Mouse (Mus musculus): ENCODE results near the gene Dnajc2. TPM values are rescaled to one million over a fixed set of nuclear protein-coding genes. Genes with fewer than 3 reads are reported as not detected.

Dnajc2 gene
- polyA plus RNA-seq, 1 experiment: 0.83 TPM

- peak overlapping the region; percentile 56 for H3K4me3 ChIP-seq (replicated peaks)
- TF ChIP-seq TAL1 (IDR thresholded peaks at IDR 0.05; ENCODE audit: low read length) (no peak), GATA1 (IDR thresholded peaks at IDR 0.05; ENCODE audit: low read length) (no peak)
- peaks cover 15% of the 10 kb centered on the region for H3K36me3 ChIP-seq (ENCODE audit: control insufficient read depth)
- peaks cover 2% of the 10 kb centered on the region; the same call in 1 of the 2 replicates for H3K27me3 ChIP-seq (ENCODE audit: control insufficient read depth)
- peaks cover 3% of the 10 kb centered on the region; the same call in 1 of the 2 replicates for H3K9me3 ChIP-seq (ENCODE audit: control insufficient read depth, low read length)
- peaks cover 22% of the 10 kb centered on the region for H3K4me1 ChIP-seq (ENCODE audit: control insufficient read depth)
Observed at GRCm38 (mm10) chr5:21735100-21735499, 50.0 kb downstream of the Dnajc2 start.

- Histone ChIP-seq H3K27me3 (ENCODE audit: control insufficient read depth) (peaks cover 2% of the 10 kb centered on the region; the same call in 1 of the 2 replicates), H3K36me3 (ENCODE audit: control insufficient read depth) (no peaks in the 10 kb centered on the region), H3K4me1 (ENCODE audit: control insufficient read depth) (peaks cover 12% of the 10 kb centered on the region), H3K9me3 (ENCODE audit: control insufficient read depth, low read length) (peaks cover 3% of the 10 kb centered on the region; the same call in 1 of the 2 replicates), H3K4me3 (replicated peaks) (no peak overlapping the region)
- TF ChIP-seq GATA1 (IDR thresholded peaks at IDR 0.05; ENCODE audit: low read length) (no peak), TAL1 (IDR thresholded peaks at IDR 0.05; ENCODE audit: low read length) (no peak)
Observed at GRCm38 (mm10) chr5:21732930-21733329, 52.1 kb downstream of the Dnajc2 start.

- H3K4me3 ChIP-seq (replicated peaks): no peak overlapping the region
- H3K4me1 ChIP-seq (ENCODE audit: control insufficient read depth): peaks cover 7% of the 10 kb centered on the region
- TF ChIP-seq GATA1 (IDR thresholded peaks at IDR 0.05; ENCODE audit: low read length) (no peak), TAL1 (IDR thresholded peaks at IDR 0.05; ENCODE audit: low read length) (no peak)
- peaks cover 3% of the 10 kb centered on the region; the same call in 1 of the 2 replicates for H3K9me3 ChIP-seq (ENCODE audit: control insufficient read depth, low read length)
- no peaks in the 10 kb centered on the region for H3K36me3 ChIP-seq (ENCODE audit: control insufficient read depth)
- peaks cover 2% of the 10 kb centered on the region; the same call in 1 of the 2 replicates for H3K27me3 ChIP-seq (ENCODE audit: control insufficient read depth)
Observed at GRCm38 (mm10) chr5:21732177-21732911, 52.7 kb downstream of the Dnajc2 start.

GRCm38 (mm10) chr5:21729107-21729506 is 55.9 kb downstream of the Dnajc2 start:
- Histone ChIP-seq H3K36me3 (ENCODE audit: control insufficient read depth) (no peaks in the 10 kb centered on the region), H3K4me3 (replicated peaks) (no peak overlapping the region), H3K9me3 (ENCODE audit: control insufficient read depth, low read length) (peaks cover 3% of the 10 kb centered on the region; the same call in 1 of the 2 replicates), H3K27me3 (ENCODE audit: control insufficient read depth) (peaks cover 2% of the 10 kb centered on the region; the same call in 1 of the 2 replicates), H3K4me1 (ENCODE audit: control insufficient read depth) (no peaks in the 10 kb centered on the region)
- TF ChIP-seq GATA1 (IDR thresholded peaks at IDR 0.05; ENCODE audit: low read length) (no peak), TAL1 (IDR thresholded peaks at IDR 0.05; ENCODE audit: low read length) (no peak)

- no peak for TF ChIP-seq TAL1 (IDR thresholded peaks at IDR 0.05; ENCODE audit: low read length)
- TF ChIP-seq GATA1 (IDR thresholded peaks at IDR 0.05; ENCODE audit: low read length): no peak
- Histone ChIP-seq H3K9me3 (ENCODE audit: control insufficient read depth, low read length) (no peaks in the 10 kb centered on the region), H3K27me3 (ENCODE audit: control insufficient read depth) (no peaks in the 10 kb centered on the region), H3K4me1 (ENCODE audit: control insufficient read depth) (no peaks in the 10 kb centered on the region), H3K36me3 (ENCODE audit: control insufficient read depth) (no peaks in the 10 kb centered on the region), H3K4me3 (replicated peaks) (no peak overlapping the region)
Observed at GRCm38 (mm10) chr5:21724872-21725271, 60.2 kb downstream of the Dnajc2 start.

GRCm38 (mm10) chr5:21724427-21724826 is 60.6 kb downstream of the Dnajc2 start:
- Histone ChIP-seq H3K9me3 (ENCODE audit: control insufficient read depth, low read length) (no peaks in the 10 kb centered on the region), H3K4me3 (replicated peaks) (no peak overlapping the region), H3K4me1 (ENCODE audit: control insufficient read depth) (no peaks in the 10 kb centered on the region), H3K27me3 (ENCODE audit: control insufficient read depth) (no peaks in the 10 kb centered on the region), H3K36me3 (ENCODE audit: control insufficient read depth) (no peaks in the 10 kb centered on the region)
- TF ChIP-seq GATA1 (IDR thresholded peaks at IDR 0.05; ENCODE audit: low read length) (no peak), TAL1 (IDR thresholded peaks at IDR 0.05; ENCODE audit: low read length) (no peak)

- H3K36me3 ChIP-seq (ENCODE audit: control insufficient read depth): no peaks in the 10 kb centered on the region
- 0 out of 2 replicates have a peak, but pooled peaks have one; percentile 9 for TF ChIP-seq GATA1 (IDR thresholded peaks at IDR 0.05; ENCODE audit: low read length)
- TF ChIP-seq TAL1 (IDR thresholded peaks at IDR 0.05; ENCODE audit: low read length): no peak
- H3K9me3 ChIP-seq (ENCODE audit: control insufficient read depth, low read length): no peaks in the 10 kb centered on the region
- H3K4me3 ChIP-seq (replicated peaks): no peak overlapping the region
- H3K4me1 ChIP-seq (ENCODE audit: control insufficient read depth): no peaks in the 10 kb centered on the region
- H3K27me3 ChIP-seq (ENCODE audit: control insufficient read depth): no peaks in the 10 kb centered on the region
Observed at GRCm38 (mm10) chr5:21719209-21719608, 65.8 kb downstream of the Dnajc2 start.

- no peak overlapping the region for H3K4me3 ChIP-seq (replicated peaks)
- no peaks in the 10 kb centered on the region for H3K4me1 ChIP-seq (ENCODE audit: control insufficient read depth)
- H3K36me3 ChIP-seq (ENCODE audit: control insufficient read depth): no peaks in the 10 kb centered on the region
- TF ChIP-seq GATA1 (IDR thresholded peaks at IDR 0.05; ENCODE audit: low read length) (no peak), TAL1 (IDR thresholded peaks at IDR 0.05; ENCODE audit: low read length) (no peak)
- no peaks in the 10 kb centered on the region for H3K27me3 ChIP-seq (ENCODE audit: control insufficient read depth)
- no peaks in the 10 kb centered on the region for H3K9me3 ChIP-seq (ENCODE audit: control insufficient read depth, low read length)
Observed at GRCm38 (mm10) chr5:21718546-21718945, 66.5 kb downstream of the Dnajc2 start.

- TF ChIP-seq TAL1 (IDR thresholded peaks at IDR 0.05; ENCODE audit: low read length): no peak
- no peak for TF ChIP-seq GATA1 (IDR thresholded peaks at IDR 0.05; ENCODE audit: low read length)
- H3K36me3 ChIP-seq (ENCODE audit: control insufficient read depth): no peaks in the 10 kb centered on the region
- H3K4me3 ChIP-seq (replicated peaks): no peak overlapping the region
Observed at GRCm38 (mm10) chr5:21717165-21717715, 67.8 kb downstream of the Dnajc2 start.

More at GRCm38 (mm10) chr5:21717165-21717715, 67.8 kb downstream of the Dnajc2 start:
- Histone ChIP-seq H3K9me3 (ENCODE audit: control insufficient read depth, low read length) (no peaks in the 10 kb centered on the region), H3K27me3 (ENCODE audit: control insufficient read depth) (peaks cover 2% of the 10 kb centered on the region), H3K4me1 (ENCODE audit: control insufficient read depth) (0 out of 2 replicates have a peak, but pooled peaks cover under 1% of the 10 kb centered on the region)
